Mouse (Mus musculus) bone marrow, adult 2 months (tissue): ENCODE measurements at regions not wholly inside any gene's neighbourhood (a gene's known extent, or its start where the extent isn't known, plus 50 kb on each side); places are given as distances from the start of the nearest gene placed in this dataset.

Source experiments
- CTCF ChIP-seq: fragments of 200-500 bp; IDR thresholded peaks from 2 replicates; pipeline ENCODE4 v1.5.1; 2011; ENCODE audit warnings: low read length, control low read depth; ENCODE audit not compliant: control insufficient read depth, insufficient read depth
- POLR2A ChIP-seq: fragments of 200-500 bp; IDR thresholded peaks from 2 replicates; pipeline ENCODE4 v1.6.1; 2011; ENCODE audit warnings: low read depth, mild to moderate bottlenecking, control low read depth, low read length, borderline replicate concordance; ENCODE audit not compliant: control insufficient read depth

DNA sequence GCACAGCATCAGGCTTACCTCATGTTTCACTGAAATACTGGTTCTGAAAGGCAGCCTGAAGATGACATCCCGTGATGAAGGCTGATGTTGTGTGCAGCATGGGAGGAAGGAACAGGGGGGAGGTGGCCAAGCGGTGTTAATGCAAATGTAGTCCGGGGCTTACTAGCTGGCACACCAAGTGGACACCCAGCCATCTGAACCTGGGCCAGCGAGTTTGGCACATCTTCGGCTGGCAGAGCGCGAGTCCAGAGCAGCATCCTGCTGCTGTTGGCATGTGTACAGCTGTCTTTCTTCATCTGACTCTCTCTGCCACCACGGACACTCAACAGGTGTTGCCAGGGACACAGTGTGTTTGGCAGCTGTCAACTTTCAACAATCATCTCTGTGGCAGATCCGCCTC, 135.0 kb upstream of the Ap5m1 start:
- TF ChIP-seq CTCF (no peak), POLR2A (no peak)
